Comparison of ENCODE assay signal across 24 mouse cellular contexts in the genomic region with DNA sequence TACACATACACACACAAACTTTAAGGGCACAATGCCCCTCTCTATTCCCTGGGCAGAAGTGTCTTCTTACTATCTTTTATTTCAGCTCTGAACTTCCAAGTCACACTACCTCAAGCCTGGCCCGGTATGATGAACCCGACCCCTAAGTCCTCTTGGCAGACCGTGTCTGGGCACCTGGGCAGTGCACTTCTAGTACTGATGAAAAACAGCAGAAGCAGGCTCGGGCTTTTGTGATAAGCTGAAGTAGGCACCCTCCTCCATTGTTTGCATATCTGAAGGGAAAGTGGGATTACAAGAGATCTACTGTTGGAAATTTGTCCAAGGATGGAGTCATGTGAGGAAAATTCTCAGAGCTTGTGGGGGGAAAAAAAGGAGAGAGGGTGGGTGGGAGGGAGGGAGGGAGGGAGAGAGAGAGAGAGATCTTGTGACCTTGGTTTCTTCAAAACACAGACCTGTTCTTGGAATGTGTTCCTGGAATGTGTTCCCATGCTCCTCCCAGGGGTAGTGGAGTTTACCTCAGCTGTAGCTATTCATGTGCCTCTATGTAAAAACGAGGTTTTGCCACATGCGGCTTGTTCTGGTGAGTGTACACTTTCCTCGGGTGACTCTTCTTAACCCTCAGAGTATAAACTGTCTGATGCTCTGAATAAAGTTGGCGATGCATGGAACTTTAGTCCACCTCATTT. TPM values are rescaled to one million over a fixed set of nuclear protein-coding genes. Genes with fewer than 3 reads are reported as not detected.
DNase-seq lines count a peak whose midpoint lies in the region; ATAC-seq lines count a peak whose summit lies in the region.
"Had no signal": no experiment of that assay in that cellular context is flagged by ENCODE, and none has a peak within 500 bp of the region (broad histone marks: within the 10 kb centered on the region; RNA-seq: fewer than 3 reads in every experiment).

No protein-coding gene starts in this region.

- no peak for ATAC-seq in inflammation-experienced regulatory T-cells, adult 6 months
- ATAC-seq: forebrain, embryonic 14.5 days; midbrain, embryonic 15.5 days had no signal

- DNase-seq in lung, adult 18-20 months: peak; percentile 33 to 61
- DNase-seq in lung, postnatal 25 days (ENCODE audit: low spot score): no peak
- peak; percentile 32 for DNase-seq in 3T3-L1 (ENCODE audit: low read depth, low spot score)
- DNase-seq in NIH3T3 (ENCODE audit: low read depth): peak; percentile 5
- peak; percentile 57 for DNase-seq in lung, postnatal 36 days
- no peak for DNase-seq in spleen, postnatal 4 days (ENCODE audit: low spot score in 2 of 2)
- DNase-seq: adrenal gland, postnatal 25 days; B cell, adult 2 months; cerebellum, adult 11-12 months; cerebellum, adult 9-11 months; embryo, embryonic 11 days; gastrocnemius, postnatal 25 days; heart, adult 18-20 months; heart, postnatal 10 days; kidney, adult 11 months; layer of hippocampus, postnatal 36 days; liver; right cerebral cortex, postnatal 25 days; spleen, adult 18-20 months; thymus, adult 2 months; thymus, postnatal 36 days had no signal

RNA-seq across cellular contexts. Expression of gene Aplp2, which starts 29.1 kb away (rescaled TPM):
- polyA plus RNA-seq in inflammation-experienced regulatory T-cells, adult 6 months (2017; shearing (Covaris generic)): 100 to 1,000 TPM in 1 of 3 experiments, 10 to 100 TPM in 2; 65.4 to 108 (median 70.8) TPM

RNA-seq across cellular contexts. Expression of gene Prdm10, which starts 39.7 kb away (rescaled TPM):
- 1 to 10 TPM; 7.7 to 9.0 (median 8.5) TPM for polyA plus RNA-seq in inflammation-experienced regulatory T-cells, adult 6 months (2017; shearing (Covaris generic))

Comparison
In these comparisons a context has a peak if more than half of its experiments do, and no peak if none do; other contexts are left out.
1. DNase-seq: peak in lung, adult 18-20 months (2 of 2), 3T3-L1 (single experiment), NIH3T3 (single experiment) and lung, postnatal 36 days (single experiment); none in lung, postnatal 25 days (single experiment) and spleen, postnatal 4 days (0 of 2).